Mouse (Mus musculus): ENCODE data around the gene Cul9.

DNA sequence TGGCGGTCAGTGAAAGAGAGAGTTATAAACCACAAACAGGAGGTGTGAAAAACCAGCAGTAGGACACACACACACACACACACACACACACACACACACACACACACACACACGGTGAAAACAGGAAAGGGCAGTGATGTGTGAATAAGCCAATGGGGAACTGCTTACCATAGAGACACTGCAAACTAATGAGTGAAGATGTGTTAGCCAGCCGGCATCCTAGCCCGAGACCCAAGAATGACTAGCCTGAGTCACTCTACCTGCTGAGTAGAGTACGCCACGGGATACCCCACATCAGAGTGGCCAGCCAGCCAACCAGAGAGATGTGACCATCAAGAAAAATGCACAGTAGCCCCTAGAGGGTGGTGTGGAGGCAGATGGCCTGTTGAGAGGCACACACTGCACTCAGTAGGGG, 61.7 kb downstream of the Cul9 start:
- no peak for TF ChIP-seq POLR2A (IDR thresholded peaks at IDR 0.05; ENCODE audit: insufficient read depth, low read depth, low read length)
- no peak for TF ChIP-seq CTCF (IDR thresholded peaks at IDR 0.05; ENCODE audit: insufficient read depth, low read depth, low read length)
